Mouse (Mus musculus): ENCODE results near the gene Fancf.

The Fancf gene

GRCm38 (mm10) chr7:51831917-51832316 lies 30.1 kb downstream of the Fancf start:
- peak; percentile 66 for DNase-seq

DNA sequence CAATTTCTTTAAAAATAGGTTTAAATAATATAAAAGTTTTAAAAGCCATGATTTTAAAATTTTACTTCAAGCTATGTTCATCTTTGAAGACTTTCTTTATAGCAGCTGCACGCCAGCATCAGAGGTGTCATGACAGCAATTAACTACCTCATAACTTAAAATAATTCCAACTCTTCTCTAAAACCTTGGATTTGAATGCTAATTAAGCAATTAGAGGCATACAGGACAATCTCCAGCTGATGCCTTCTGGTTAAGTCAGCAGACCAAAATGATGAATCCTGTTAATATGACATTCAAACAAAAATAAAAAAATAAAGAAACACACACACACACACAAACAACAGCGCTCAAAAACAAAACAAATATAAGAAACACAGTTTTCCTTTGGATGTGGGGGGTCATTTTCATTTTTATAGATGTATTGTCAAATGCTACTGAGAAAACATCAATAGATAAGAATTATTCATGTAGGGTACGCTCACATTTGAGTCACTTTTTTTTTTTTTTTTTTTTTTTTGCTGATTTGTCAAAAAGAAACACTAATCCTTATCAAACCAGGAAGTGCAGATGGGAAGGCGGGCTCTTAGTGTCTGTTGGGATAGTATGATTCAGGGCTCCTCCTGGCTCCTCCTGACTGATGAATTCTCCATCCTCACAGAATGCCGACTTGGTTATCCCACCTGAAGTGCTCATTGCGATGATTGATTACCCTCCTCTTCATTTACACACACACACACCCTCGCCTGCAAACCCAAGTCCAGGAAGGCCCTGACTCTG lies 38.3 kb downstream of the Fancf start:
- DNase-seq, result no peak

DNA sequence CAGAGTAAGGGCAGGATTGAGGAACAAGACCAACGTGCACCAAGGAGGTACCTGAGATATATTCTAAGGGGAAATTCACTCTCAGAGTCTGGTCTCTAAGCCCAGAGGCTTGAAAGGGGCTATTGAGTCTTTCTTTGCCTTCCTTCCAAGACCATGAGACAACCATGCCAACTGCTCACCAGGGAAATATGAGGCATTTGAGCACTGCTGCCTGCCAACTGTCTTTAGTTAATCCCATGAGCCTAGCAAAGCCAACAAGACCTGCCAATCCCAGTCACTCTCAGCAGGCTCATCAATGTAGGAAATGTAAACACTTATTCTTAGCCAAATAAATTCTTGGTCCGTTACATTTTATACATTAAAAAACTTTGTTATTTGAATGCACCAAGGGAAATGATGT lies 40.6 kb downstream of the Fancf start:
- DNase-seq, result peak; percentile 12

GRCm38 (mm10) chr7:51819891-51820290 lies 42.2 kb downstream of the Fancf start:
- peak; percentile 58 for DNase-seq

DNA sequence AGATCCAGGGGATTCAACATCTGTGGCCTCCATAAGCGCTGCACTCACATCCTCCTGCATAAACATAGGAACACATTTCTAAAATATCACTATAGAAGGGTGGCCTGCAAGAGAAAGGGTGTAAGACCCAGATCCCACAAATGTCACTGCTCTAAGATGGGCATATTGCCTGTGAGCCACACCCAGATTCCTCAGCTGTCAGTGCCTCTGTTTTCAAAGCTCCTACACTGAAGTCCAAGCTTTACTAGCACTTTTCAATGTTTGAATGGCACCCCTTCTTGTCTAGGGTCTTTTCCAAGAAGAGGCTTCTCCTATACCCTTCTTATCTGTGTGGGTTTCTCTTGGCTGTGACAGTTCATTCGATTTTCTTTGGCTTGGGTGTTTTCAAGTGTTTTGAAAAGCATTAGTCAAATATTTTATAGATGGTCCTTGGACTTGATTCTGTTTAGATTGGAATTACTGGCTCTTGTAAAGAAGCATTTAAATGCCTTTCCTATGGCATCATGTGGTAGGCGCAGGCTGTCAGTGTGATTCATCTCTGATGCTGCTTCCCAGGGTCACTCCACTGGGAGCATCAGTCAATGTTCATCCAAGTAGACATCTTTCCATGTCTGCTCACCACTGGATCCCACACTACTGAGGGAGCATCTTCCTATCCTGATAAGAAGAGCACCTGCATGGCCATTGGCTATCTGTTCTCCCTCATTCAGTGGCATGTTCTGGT lies 43.7 kb downstream of the Fancf start:
- DNase-seq, result no peak

DNA sequence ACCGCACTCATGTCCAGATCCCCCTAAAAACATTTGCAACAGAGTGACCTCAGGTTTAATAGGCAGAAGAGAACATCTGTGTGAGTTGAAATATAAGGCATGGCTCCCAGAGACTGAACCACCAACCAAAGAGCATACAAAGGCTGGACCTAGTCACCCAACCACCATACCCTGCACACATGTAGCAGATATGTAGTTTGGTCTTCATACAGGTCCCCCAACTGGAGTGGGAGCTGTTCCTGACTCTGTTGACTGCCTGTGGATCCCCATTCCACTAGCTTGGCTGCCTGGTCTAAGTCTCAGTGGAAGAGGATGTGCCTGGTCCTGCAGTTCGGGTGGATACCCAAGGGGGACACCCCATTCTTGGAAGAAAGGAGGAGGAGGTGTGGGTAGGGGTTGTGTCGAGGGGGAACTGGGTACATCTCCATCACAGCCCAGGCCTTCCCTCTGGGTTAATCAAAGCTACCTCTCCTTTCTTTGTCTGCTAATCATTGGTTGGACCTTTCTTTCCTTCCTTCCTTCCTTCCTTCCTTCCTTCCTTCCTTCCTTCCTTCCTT lies 45.7 kb downstream of the Fancf start:
- DNase-seq, result no peak

- DNase-seq, result no peak
Observed at GRCm38 (mm10) chr7:51815473-51816282, 46.4 kb downstream of the Fancf start.

Data from cerebellum, adult 9-11 months (tissue).